Mouse (Mus musculus): ENCODE measurements around the gene Ephb1.

Ephb1 gene

DNA sequence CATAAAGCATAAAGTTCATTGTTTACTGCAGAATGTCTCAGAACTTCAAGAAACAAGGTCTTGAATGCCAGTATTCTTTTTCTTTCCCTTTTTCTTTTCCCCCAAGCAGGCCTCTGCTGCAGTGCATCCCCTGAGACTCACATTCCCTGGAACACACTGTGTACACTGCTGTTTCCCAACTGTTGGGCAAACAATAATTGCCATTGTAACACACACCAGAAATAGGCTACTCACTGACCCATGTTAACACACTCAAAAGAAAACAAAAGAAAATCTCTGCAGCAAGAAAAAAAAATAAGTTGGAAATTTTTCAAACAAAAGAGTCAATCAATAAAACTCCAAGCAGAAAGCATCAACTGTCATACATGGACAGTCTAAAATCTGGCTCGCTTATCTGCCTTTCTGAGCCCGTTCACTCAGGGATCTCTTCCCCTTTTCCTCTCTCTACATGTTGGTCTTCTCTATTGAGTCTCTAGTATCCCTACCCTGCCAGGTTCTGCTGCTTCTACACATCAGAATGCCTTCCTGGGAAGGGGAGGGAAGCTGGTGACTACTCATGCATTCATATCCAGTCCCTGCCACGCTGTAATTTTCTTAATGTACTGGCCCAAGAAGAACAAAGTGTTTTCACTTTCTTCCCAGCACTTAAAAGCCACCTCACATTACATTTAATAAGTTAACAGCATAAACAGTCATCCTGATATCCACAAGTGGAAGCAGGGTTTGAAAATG is 285.2 kb downstream of the Ephb1 start:
- DNase-seq (ENCODE audit: low spot score in 2 of 2): no peak

GRCm38 (mm10) chr9:102066601-102067000 is 287.9 kb downstream of the Ephb1 start:
- DNase-seq (ENCODE audit: low spot score in 2 of 2): no peak

DNA sequence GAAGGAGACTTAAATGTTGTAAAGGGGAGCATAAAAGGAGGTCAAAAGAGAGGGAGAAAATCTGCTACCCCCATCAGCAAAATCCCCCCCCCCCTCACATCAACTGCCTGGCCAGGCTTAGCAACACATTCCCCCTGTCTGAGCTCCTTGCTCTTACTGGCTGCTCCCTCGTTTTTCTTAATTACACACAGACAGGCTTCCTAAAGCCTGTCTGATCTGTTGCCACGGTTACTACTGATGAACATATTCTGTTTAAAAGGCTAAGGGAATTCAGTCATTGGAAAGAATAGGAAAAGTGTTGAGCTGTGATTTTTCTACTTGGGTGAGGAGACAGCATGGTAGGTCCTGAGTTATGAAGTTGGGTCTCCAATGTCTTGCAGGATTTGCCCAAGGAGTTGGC is 308.6 kb downstream of the Ephb1 start:
- DNase-seq (ENCODE audit: low spot score in 2 of 2): no peak

DNA sequence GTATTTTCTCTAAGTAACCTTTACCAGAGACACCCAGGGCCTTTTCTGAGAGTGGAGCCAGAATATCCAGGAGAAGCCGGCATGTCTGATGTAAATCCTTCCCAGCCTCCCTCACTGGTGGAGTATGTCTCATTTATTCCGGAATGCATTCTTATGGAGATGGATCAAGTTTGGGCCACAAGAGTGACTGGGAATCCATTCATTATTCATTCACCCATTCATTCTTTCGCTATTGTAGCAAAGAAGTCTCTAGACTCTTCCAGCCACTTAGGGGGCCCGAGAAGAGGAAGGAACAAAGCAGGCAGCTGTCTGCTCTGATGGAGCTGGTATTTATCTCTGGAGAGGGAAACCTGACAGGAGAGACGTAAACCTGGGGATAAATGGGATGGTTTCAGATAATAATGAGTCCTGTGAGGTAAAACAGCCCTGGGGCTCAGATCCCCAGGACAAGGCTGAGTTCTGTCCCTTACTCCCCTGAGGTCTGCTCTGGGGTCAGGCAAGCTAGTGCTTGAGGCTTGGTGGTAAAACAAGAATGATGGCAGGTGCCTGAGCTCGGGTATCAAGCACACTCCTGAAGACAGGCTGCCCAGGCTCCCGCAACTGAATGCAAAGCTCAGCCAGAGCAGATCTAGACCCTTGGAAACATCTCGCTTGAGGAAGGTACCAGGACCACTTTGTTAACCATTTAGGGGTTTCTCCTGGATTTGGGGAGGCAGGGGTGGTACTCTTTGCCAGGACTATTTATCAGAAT is 309.2 kb downstream of the Ephb1 start:
- no peak for DNase-seq (ENCODE audit: low spot score in 2 of 2)

- DNase-seq (ENCODE audit: low spot score in 2 of 2): peak in 1 of 2 experiments; percentile 19
These were observed 315.3 kb downstream of the Ephb1 start for GRCm38 (mm10) chr9:102039011-102039733.

DNA sequence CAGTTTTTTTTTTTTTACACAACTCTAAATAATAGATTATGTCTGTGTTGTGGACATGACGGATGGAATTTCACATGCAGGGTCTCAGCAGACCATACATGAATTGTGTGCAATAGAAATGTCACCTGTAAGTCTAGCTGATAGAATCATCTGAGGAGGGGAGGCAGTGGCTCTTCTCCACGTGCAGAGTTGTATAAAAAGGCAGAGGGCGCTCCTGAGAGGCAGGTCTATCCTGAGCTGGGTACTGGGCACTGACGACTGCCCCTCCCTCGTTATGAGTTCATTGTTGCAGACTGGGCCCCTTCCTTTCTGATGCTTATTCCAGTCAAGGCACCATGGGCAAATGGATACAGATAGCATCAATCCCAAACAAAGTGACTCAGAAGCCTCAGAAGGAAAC is 318.4 kb downstream of the Ephb1 start:
- no peak for DNase-seq (ENCODE audit: low spot score in 2 of 2)

DNA sequence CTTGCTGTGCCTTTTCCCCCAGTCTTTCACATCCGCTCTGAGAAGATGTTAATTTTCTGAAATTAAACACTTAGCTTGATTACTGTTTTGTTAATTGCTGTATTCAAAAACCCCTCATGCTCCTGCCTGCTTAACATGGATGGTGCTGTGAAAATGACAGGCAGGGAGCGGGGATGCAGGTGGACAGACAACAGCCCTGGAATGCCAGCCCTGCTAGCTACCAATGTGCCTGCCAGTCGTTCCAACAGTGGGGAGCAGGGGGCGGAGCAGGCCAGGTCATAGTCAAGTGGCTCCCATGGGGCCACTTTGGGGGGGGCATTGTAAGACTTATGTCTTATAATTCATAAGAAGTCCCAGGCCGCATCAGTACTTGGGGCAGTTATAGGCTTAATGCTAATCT is 321.3 kb downstream of the Ephb1 start:
- DNase-seq (ENCODE audit: low spot score in 2 of 2): no peak

GRCm38 (mm10) chr9:102032376-102032775 is 322.1 kb downstream of the Ephb1 start:
- DNase-seq (ENCODE audit: low spot score in 2 of 2): no peak

DNA sequence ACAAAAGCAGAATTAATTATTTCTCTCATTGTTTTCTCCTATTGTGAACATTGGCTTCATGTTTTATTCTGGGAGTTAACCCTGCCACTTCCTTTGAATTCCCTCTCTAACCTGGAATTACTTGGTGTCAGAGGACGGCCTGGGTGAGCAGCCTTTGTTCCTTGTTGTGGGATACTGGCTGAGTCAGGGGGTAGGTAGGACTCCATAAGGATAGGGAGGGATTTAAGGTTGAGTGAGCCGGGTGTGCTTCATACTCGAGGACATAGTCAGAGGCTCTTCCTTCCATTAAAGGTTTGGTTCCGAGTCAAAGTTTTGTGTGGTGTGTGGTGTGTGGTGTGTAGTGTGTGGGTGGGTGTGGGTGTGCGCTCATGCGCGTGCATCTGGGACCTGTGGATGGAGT is 324.8 kb downstream of the Ephb1 start:
- DNase-seq (ENCODE audit: low spot score in 2 of 2): no peak

DNA sequence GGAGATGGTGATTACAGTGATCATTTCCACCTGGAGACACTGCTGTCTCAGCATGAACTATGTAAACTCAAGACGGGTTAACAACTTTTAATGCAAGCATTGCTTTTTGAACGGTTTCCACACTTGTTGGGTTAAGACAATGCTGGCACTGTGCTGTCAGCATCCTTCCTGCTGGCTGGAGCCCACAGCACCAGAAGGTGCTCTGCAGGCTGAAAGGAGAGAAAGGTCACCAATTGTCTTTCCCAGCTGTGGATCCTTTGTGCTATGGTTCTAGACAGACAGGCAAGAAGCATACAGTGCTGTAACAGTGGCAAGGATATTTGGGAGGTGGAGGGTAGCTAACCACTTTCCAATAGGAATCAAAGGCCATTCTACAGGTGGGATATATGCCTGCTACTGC is 328.4 kb downstream of the Ephb1 start:
- no peak for DNase-seq (ENCODE audit: low spot score in 2 of 2)

DNA sequence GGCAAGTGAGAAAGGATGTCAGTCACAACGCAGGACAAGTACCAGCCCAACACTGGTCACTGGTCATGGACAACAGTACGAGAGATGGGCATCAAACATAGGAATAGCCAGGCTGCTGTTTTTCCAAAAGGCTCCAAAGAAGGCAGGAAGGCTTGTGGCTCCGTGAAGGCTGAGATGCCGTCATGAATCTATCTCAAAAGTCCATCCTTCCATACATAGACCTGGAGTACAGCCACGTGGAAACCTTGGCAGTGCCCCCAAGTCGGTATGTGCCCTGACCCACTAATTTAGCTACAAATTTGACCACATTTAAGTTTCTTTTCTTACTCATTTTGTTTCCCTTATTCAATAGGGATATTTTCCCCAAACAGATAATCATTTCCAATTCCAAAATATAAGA is 329.4 kb downstream of the Ephb1 start:
- DNase-seq (ENCODE audit: low spot score in 2 of 2): no peak

GRCm38 (mm10) chr9:102015516-102015915 is 339.0 kb downstream of the Ephb1 start:
- DNase-seq (ENCODE audit: low spot score in 2 of 2): no peak

- no peak for DNase-seq (ENCODE audit: low spot score in 2 of 2)
These were observed 346.8 kb downstream of the Ephb1 start for GRCm38 (mm10) chr9:102007706-102008105.

DNA sequence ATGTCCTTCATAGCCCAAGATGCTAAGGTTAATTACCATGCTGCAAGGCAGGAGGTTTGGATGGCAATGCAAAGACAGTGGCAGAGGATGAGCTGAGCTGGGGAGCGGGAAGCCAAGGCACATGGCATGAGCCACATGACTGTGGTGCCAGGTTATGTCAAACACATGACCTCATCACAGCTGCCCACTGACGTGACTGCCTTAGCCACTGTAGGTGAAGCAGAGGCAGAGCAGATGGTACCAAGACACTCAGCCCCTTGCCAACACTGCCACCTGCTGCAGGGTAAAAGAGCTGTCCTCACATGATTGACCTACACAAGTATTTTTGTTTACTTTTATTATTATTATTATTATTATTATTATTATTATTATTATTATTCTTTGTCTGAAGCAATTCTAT is 348.0 kb downstream of the Ephb1 start:
- peak in 1 of 2 experiments; percentile 23 for DNase-seq (ENCODE audit: low spot score in 2 of 2)

DNA sequence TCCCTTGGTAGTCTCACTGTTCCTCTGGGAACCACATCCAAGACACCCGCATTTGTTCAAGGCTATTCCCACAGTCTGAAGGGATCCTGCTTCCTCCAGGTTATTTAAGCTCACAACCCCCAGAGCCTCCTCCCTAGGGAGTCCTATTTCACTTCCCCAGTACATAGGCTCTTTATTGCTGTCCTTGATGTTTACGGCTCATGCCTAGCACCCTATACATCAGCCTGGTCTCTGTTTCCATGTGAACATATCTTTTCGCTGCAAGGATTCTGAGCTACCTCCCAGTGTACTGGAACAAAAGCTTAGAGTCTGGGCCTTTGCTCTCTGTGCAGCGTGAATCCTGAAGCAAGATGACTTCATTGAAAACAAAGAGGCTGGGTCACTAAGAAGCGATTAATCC is 351.6 kb downstream of the Ephb1 start:
- DNase-seq (ENCODE audit: low spot score in 2 of 2): no peak

DNA sequence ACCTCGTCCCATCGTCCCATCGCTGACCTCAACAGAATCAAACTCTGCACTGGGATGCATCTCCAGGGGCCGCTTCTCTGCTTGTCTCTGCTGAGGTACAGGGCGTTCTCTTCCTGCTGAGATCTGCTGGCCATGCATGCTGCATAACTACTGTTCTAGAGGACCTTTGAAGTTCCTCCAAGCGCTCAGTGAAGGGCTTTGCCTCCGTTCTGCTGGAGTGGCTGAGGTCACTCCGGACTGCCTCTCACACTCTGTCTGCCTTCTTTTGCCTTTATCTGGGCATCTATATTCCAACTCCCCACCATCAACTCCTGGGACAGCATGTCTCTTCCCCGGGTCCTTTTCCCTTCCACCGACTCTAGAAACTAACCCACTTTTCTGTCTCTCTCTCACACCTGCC is 352.3 kb downstream of the Ephb1 start:
- DNase-seq (ENCODE audit: low spot score in 2 of 2): no peak

- no peak for DNase-seq (ENCODE audit: low spot score in 2 of 2)
These were observed 352.8 kb downstream of the Ephb1 start for GRCm38 (mm10) chr9:102001633-102002165.

DNA sequence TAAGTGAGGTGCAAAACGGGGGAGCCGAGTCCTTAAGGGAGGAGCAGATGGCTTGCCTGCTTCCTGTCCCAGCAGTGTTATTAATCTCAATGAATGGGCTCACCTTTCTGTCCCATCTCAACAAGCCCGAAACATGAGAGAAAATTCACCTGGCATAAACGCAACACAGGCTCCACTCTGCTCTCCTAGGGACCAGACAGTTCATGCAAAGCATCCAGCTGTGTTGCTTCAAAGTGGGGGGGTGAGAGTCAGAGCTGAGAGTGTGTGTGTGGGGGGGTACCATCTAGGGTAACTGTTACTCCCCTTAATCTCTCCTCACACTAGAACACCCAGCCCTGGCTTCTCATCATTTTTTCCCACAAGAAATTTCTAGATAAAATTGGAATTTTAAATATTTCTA is 354.8 kb downstream of the Ephb1 start:
- no peak for DNase-seq (ENCODE audit: low spot score in 2 of 2)

DNA sequence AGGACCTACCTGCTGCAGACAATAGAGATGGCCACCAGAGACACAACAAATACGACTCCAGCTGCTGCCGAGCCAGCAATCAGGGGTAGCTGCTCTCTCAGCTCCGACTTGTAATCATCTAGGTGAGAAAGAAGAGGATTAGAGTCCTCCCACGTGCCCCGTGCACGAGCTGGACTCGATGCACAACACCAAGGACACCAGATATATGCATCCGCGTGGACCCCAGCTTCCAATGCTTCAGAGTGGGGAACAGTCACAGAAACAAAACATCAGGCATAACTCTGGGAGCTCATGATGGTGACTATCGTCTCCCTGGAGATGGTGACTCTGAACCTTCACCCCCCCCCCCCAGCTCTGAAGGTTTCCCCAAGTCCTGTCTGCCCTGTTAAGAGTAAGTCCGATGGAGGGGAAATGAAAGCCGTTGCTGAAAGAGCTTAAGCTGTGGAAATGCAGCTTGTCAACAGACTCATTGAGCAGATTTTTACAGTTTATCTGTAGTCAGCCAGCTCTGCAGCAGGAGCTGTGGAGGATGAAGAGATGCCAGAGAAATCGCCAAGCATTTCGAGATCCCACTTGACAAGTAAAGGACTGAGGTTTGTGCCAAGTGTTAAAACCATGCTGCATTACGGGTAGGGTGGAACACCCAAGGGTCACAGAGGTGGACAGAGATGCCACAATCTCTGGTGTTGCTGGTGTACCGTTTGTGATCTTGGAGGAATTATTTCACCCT is 357.6 kb downstream of the Ephb1 start:
- DNase-seq (ENCODE audit: low spot score in 2 of 2): no peak

- no peak for DNase-seq (ENCODE audit: low spot score in 2 of 2)
These were observed 358.3 kb downstream of the Ephb1 start for GRCm38 (mm10) chr9:101996183-101996582.

DNA sequence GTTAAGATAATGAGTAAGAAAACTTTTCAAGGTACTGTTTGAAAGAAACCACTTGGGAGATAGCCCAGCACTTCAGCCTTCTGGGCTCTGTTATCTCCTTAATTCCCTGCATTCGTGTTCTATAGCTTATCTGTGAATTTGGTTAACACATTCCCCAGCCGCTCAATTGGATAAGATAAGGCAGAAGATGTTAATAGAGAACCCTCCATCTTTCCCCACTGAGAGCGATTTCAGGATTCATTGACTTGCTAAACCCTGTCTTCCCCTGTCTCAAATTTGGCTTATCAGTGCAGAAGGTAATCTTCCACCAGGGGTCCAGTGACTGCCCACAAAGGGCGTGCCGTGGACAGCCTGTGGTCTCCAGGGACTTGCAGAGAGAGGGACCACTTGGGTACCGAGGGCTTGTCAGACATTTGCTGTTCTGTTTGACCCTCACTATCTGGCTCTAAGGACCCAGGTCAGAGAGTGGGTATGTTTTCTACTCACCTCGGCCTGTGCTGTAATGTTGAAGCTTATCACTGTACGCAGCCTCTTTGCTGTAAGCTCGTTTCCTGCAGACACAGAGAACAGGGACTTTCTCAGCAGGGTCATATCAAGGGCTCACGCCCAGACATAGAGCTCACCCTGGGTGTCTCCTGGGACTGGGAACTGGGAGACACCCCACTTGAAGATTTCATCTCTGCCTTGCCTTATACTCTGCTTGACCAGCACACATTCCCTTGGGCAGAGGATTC is 358.9 kb downstream of the Ephb1 start:
- no peak for DNase-seq (ENCODE audit: low spot score in 2 of 2)
